Mouse (Mus musculus) embryonic stem cell, embryonic (primary cell): ENCODE data around the gene Rasa3.

Experiments used
- CTCF ChIA-PET, 4 experiments: fragments of 300-600 bp in 2 of 4; fragments of 350-600 bp in 2 of 4; sonication (Branson Sonifier 250); formaldehyde crosslinking; loops; one replicate each; lab custom pipeline; 2022; ENCODE audit warnings: inconsistent platforms in 2 of 4; lab: Charles Lee
- POLR2A ChIA-PET, 4 experiments: fragments of 300-600 bp in 2 of 4; fragments of 350-600 bp in 2 of 4; sonication (Branson Sonifier 250); formaldehyde crosslinking; loops; one replicate each; lab custom pipeline; 2022; ENCODE audit warnings: antibody characterized with exemption in 4 of 4, inconsistent platforms in 1 of 4; lab: Charles Lee

Gene Rasa3

GRCm38 (mm10) chr8:13688461-13688860, 11.1 kb upstream of the Rasa3 start:
- ChIA-PET CTCF (no interaction called here), POLR2A (interaction anchor here in 1 of 4 experiments (1.4 kb wide), 1 partner anchor 11 kb away, joined by 4 read pairs; the partner anchor contains the start of gene Rasa3)

GRCm38 (mm10) chr8:13687941-13688340, 10.5 kb upstream of the Rasa3 start:
- CTCF ChIA-PET = interaction anchor here in 1 of 4 experiments (1.4 kb wide), 1 partner anchor 275 kb away, joined by 3 read pairs; no protein-coding TSS in a partner anchor

GRCm38 (mm10) chr8:13687101-13687717, 9.8 kb upstream of the Rasa3 start:
- ChIA-PET POLR2A (no interaction called here), CTCF (interaction anchor here in 1 of 4 experiments (1.4 kb wide), 1 partner anchor 274 kb away, joined by 3 read pairs; no protein-coding TSS in a partner anchor)

More at GRCm38 (mm10) chr8:13687941-13688340, 10.5 kb upstream of the Rasa3 start:
- POLR2A ChIA-PET = interaction anchor here in 1 of 4 experiments (1.4 kb wide), 1 partner anchor 10 kb away, joined by 4 read pairs; the partner anchor contains the start of gene Rasa3

- ChIA-PET POLR2A (interaction anchor here in 1 of 4 experiments (0.6 kb wide), 1 partner anchor 84 kb away, joined by 3 read pairs; no protein-coding TSS in a partner anchor), CTCF (interaction anchor here in 1 of 4 experiments (1.4 kb wide), 1 partner anchor 273 kb away, joined by 3 read pairs; no protein-coding TSS in a partner anchor)
Measured at GRCm38 (mm10) chr8:13686426-13686825, 9.0 kb upstream of the Rasa3 start.

- CTCF ChIA-PET = interaction anchor here in 1 of 4 experiments (1.0 to 2.2 kb wide), 3 partner anchors 18 to 273 kb away, joined by 3 to 5 read pairs (median 3); no protein-coding TSS in a partner anchor
- POLR2A ChIA-PET = interaction anchor here in 1 of 4 experiments (0.6 kb wide), 1 partner anchor 85 kb away, joined by 3 read pairs; no protein-coding TSS in a partner anchor
Measured at GRCm38 (mm10) chr8:13685674-13686314, 8.4 kb upstream of the Rasa3 start.

GRCm38 (mm10) chr8:13684131-13684530, 6.7 kb upstream of the Rasa3 start:
- ChIA-PET POLR2A (interaction anchor here in 1 of 4 experiments (0.6 kb wide), 1 partner anchor 56 kb away, joined by 4 read pairs; no protein-coding TSS in a partner anchor), CTCF (interaction anchor here in 1 of 4 experiments (2.2 kb wide), 1 partner anchor 271 kb away, joined by 5 read pairs; no protein-coding TSS in a partner anchor)

GRCm38 (mm10) chr8:13678182-13678581, 779 bp upstream of the Rasa3 start:
- ChIA-PET CTCF (interaction anchor here in 3 of 4 experiments (1.1 to 1.5 kb wide), 5 partner anchors 10 to 265 kb away, joined by 3 to 5 read pairs (median 4); no protein-coding TSS in a partner anchor), POLR2A (interaction anchor here in 2 of 4 experiments (0.5 to 2.2 kb wide), 10 partner anchors 18 to 191 kb away, joined by 3 to 16 read pairs (median 4); partner anchors contain the start of gene Champ1 (in 1 of the 2))

- ChIA-PET POLR2A (interaction anchor here (0.6 to 2.2 kb wide), 23 partner anchors 9 to 1827 kb away, joined by 3 to 16 read pairs (median 4); partner anchors contain the start of gene Champ1 (in 1 of the 4)), CTCF (interaction anchor here in 3 of 4 experiments (0.6 to 1.3 kb wide), 8 partner anchors 9 to 1202 kb away, joined by 3 to 5 read pairs (median 3); no protein-coding TSS in a partner anchor)
Measured at GRCm38 (mm10) chr8:13676701-13677412, 546 bp downstream of the Rasa3 start.

- ChIA-PET CTCF (no interaction called here), POLR2A (interaction anchor here in 2 of 4 experiments (0.7 to 2.2 kb wide), 3 partner anchors 110 to 206 kb away, joined by 3 to 16 read pairs (median 5); no protein-coding TSS in a partner anchor)
Measured at GRCm38 (mm10) chr8:13676302-13676700, 1.1 kb downstream of the Rasa3 start.

- POLR2A ChIA-PET = no interaction called here
Measured at GRCm38 (mm10) chr8:13675524-13675923, 1.9 kb downstream of the Rasa3 start.

GRCm38 (mm10) chr8:13675121-13675520, 2.3 kb downstream of the Rasa3 start:
- CTCF ChIA-PET = no interaction called here

More at GRCm38 (mm10) chr8:13675524-13675923, 1.9 kb downstream of the Rasa3 start:
- CTCF ChIA-PET = no interaction called here

GRCm38 (mm10) chr8:13674294-13675010, 3.0 kb downstream of the Rasa3 start:
- POLR2A ChIA-PET = interaction anchor here in 1 of 4 experiments (1.4 kb wide), 1 partner anchor 24 kb away, joined by 3 read pairs; no protein-coding TSS in a partner anchor

More at GRCm38 (mm10) chr8:13675121-13675520, 2.3 kb downstream of the Rasa3 start:
- POLR2A ChIA-PET = no interaction called here

GRCm38 (mm10) chr8:13673215-13673614, 4.2 kb downstream of the Rasa3 start:
- POLR2A ChIA-PET = interaction anchor here in 1 of 4 experiments (1.3 to 1.4 kb wide), 2 partner anchors 21 to 23 kb away, joined by 3 to 4 read pairs; no protein-coding TSS in a partner anchor
- CTCF ChIA-PET = interaction anchor here in 1 of 4 experiments (1.5 kb wide), 1 partner anchor 260 kb away, joined by 4 read pairs; no protein-coding TSS in a partner anchor

More at GRCm38 (mm10) chr8:13674294-13675010, 3.0 kb downstream of the Rasa3 start:
- CTCF ChIA-PET = interaction anchor here in 1 of 4 experiments (0.6 to 1.5 kb wide), 2 partner anchors 261 to 685 kb away, joined by 3 to 4 read pairs; no protein-coding TSS in a partner anchor

- ChIA-PET CTCF (no interaction called here), POLR2A (interaction anchor here in 1 of 4 experiments (0.8 to 1.0 kb wide), 2 partner anchors 122 to 759 kb away, joined by 3 read pairs; no protein-coding TSS in a partner anchor)
Measured at GRCm38 (mm10) chr8:13671246-13672003, 6.0 kb downstream of the Rasa3 start.

- CTCF ChIA-PET = interaction anchor here in 2 of 4 experiments (0.6 to 0.7 kb wide), 2 partner anchors 170 to 738 kb away, joined by 3 to 8 read pairs; no protein-coding TSS in a partner anchor
- POLR2A ChIA-PET = interaction anchor here in 1 of 4 experiments (0.6 kb wide), 1 partner anchor 1355 kb away, joined by 4 read pairs; no protein-coding TSS in a partner anchor
Measured at GRCm38 (mm10) chr8:13670011-13670471, 7.4 kb downstream of the Rasa3 start.

GRCm38 (mm10) chr8:13668367-13668766, 9.0 kb downstream of the Rasa3 start:
- CTCF ChIA-PET = interaction anchor here (0.6 to 1.4 kb wide), 13 partner anchors 9 to 371 kb away, joined by 3 to 7 read pairs (median 4); partner anchors contain the start of gene Rasa3 (in 3 of the 4)
- POLR2A ChIA-PET = interaction anchor here in 3 of 4 experiments (0.8 to 2.5 kb wide), 3 partner anchors 9 to 119 kb away, joined by 3 to 9 read pairs (median 3); partner anchors contain the start of gene Rasa3 (in 2 of the 3)
